Mouse (Mus musculus) hindbrain, postnatal 0 days (tissue): ENCODE measurements around the gene Rtn4ip1. TPM values are rescaled to one million over a fixed set of nuclear protein-coding genes. Genes with fewer than 3 reads are reported as not detected.
"Not testable (repeated sequence)": the region's sequence is repeated elsewhere in the genome, so short reads cannot be mapped to it uniquely, and the experiment has no call there.

ENCODE experiments used
- ATAC-seq: fragments of 200-750 bp; cut with Nextera tagmentation; 2 replicates; pipeline ENCODE4 v1.8.0; 2017; ENCODE audit warnings: mild to moderate bottlenecking, moderate TSS enrichment, moderate library complexity
- DNase-seq: peaks from one replicate; pipeline ENCODE4 v3.0.0-alpha.2; 2015; ENCODE audit warnings: low spot score
- H3K27ac ChIP-seq: fragments of 300-500 bp; sonication (generic); 2 replicates; pipeline ENCODE4 v1.5.1; 2014; ENCODE audit warnings: mild to moderate bottlenecking
- H3K27me3 ChIP-seq: fragments of 300-500 bp; sonication (generic); 2 replicates; pipeline ENCODE4 v1.6.1; 2014; ENCODE audit warnings: low read length, mixed read lengths; ENCODE audit not compliant: insufficient read depth
- H3K36me3 ChIP-seq: fragments of 300-500 bp; sonication (generic); 2 replicates; pipeline ENCODE4 v1.6.1; 2014; ENCODE audit warnings: low read length, mixed read lengths; ENCODE audit not compliant: insufficient read depth
- H3K4me1 ChIP-seq: fragments of 300-500 bp; sonication (generic); 2 replicates; pipeline ENCODE4 v1.6.1; 2014; ENCODE audit warnings: antibody characterized with exemption, low read length, mixed read lengths; ENCODE audit not compliant: insufficient read depth
- H3K4me2 ChIP-seq: fragments of 300-500 bp; sonication (generic); 2 replicates; pipeline ENCODE4 v1.6.1; 2014; ENCODE audit warnings: low read depth, mild to moderate bottlenecking, low read length, moderate library complexity, mixed read lengths
- H3K4me3 ChIP-seq: fragments of 300-500 bp; sonication (generic); 2 replicates; pipeline ENCODE4 v1.5.1; 2014; ENCODE audit warnings: low read length
- H3K9ac ChIP-seq: fragments of 300-500 bp; sonication (generic); replicated peaks from 2 replicates; pipeline ENCODE4 v1.6.1; 2014; ENCODE audit warnings: mild to moderate bottlenecking, low read length, moderate library complexity, mixed read lengths
- H3K9me3 ChIP-seq: fragments of 300-500 bp; sonication (generic); 2 replicates; pipeline ENCODE4 v1.6.1; 2016; ENCODE audit warnings: low read length, mixed read lengths
- CTCF ChIP-seq: IDR thresholded peaks from 2 replicates; pipeline ENCODE4 v1.5.1; 2016; ENCODE audit warnings: antibody characterized with exemption, control low read depth, low read depth
- WGBS: fragments of 180-500 bp; shearing (Covaris S2); extraction: QIAGEN DNeasy Blood & Tissue Kit; methylation state at CpG from one replicate; pipeline ENCODE4 v1.1.7; 2014; 5-methylcytosine and 5-hydroxymethylcytosine counted together
- polyA plus RNA-seq: library from polyadenylated mRNA; unstranded; fragments of >200 nt; fragmentation: Nextera tagmentation; extraction: Ambion mirVana; gene quantifications from 2 replicates; pipeline ENCODE4 v1.2.1, GENCODE M21; 2015
- total RNA-seq: library from RNA; depleted of rRNA; stranded (reverse); fragments of >200 nt; gene quantifications from 2 replicates; pipeline ENCODE4 v1.2.3, GENCODE M21; 2014

Gene Rtn4ip1
- total and polyA plus RNA-seq, 2 experiments from 2014 or later, result 4.4 to 11.7 TPM

DNA sequence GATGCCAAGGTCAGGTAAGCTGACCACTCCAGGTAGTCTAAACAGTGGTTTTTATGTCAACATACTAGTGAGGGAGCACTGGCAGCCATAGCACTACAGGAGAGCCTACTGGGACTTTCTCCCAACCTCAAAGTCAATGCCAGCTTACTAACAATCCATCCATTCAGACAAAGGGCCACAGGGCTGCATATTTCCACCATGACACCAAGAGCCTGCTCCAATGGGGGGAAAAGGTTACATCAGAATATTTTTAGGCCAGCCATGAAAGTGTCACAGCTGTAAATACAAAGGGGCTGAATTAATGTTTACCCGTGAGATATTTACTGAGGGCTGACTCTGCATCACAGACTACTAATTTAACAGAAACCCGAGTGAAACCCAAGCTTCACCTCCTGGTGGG lies 71.6 kb downstream of the Rtn4ip1 start:
- Histone ChIP-seq H3K9me3 (no peaks in the 10 kb centered on the region), H3K4me1 (no peaks in the 10 kb centered on the region), H3K4me2 (no peak overlapping the region), H3K27me3 (no peaks in the 10 kb centered on the region), H3K36me3 (no peaks in the 10 kb centered on the region), H3K4me3 (no peak overlapping the region), H3K9ac (no peak overlapping the region), H3K27ac (no peak overlapping the region)
- no peak for TF ChIP-seq CTCF
- DNase-seq (no peak), ATAC-seq (no peak)
- 29% methylated on average over 2 of the region's 2 CpGs for WGBS

GRCm38 (mm10) chr10:43977353-43977752 lies 75.7 kb downstream of the Rtn4ip1 start:
- Histone ChIP-seq H3K27me3 (no peaks in the 10 kb centered on the region), H3K36me3 (no peaks in the 10 kb centered on the region), H3K9me3 (no peaks in the 10 kb centered on the region), H3K4me2 (no peak overlapping the region), H3K4me3 (no peak overlapping the region), H3K9ac (no peak overlapping the region), H3K4me1 (no peaks in the 10 kb centered on the region), H3K27ac (no peak overlapping the region)
- ATAC-seq, result no peak
- no peak for TF ChIP-seq CTCF
- no peak for DNase-seq
- WGBS, result 79% methylated on average over 3 of the region's 3 CpGs

DNA sequence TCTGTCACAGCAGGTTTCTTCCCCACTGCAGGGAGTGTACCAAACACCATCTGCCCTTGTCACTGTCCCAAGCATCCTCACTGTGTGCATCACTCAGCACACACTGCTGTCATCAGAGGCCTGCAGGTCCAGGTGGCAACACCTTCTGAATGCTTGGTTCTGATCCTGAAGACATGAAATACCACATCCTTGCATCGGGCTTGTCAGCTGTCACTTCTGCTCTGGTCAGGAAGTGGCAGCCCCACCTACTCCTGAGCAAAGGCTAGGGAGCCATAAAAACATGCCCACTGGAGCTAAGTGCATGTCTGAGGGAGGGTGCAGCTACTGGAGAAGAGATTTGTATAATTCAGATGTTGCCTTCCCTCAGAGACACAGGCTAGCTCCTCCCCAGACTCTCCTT lies 78.5 kb downstream of the Rtn4ip1 start:
- Histone ChIP-seq H3K4me1 (no peaks in the 10 kb centered on the region), H3K4me3 (no peak overlapping the region), H3K27ac (no peak overlapping the region), H3K36me3 (no peaks in the 10 kb centered on the region), H3K9ac (no peak overlapping the region), H3K27me3 (no peaks in the 10 kb centered on the region), H3K9me3 (no peaks in the 10 kb centered on the region), H3K4me2 (no peak overlapping the region)
- ATAC-seq (no peak), DNase-seq (no peak)
- WGBS, result 85% methylated on average over 1 of the region's 1 CpGs
- no peak for TF ChIP-seq CTCF

GRCm38 (mm10) chr10:43980742-43981141 lies 79.1 kb downstream of the Rtn4ip1 start:
- not testable (repeated sequence) for H3K4me3 ChIP-seq, H3K4me2 ChIP-seq, DNase-seq, H3K9ac ChIP-seq, H3K36me3 ChIP-seq, H3K4me1 ChIP-seq, H3K9me3 ChIP-seq, H3K27me3 ChIP-seq, ATAC-seq, H3K27ac ChIP-seq
- 88% methylated on average over 3 of the region's 3 CpGs for WGBS

DNA sequence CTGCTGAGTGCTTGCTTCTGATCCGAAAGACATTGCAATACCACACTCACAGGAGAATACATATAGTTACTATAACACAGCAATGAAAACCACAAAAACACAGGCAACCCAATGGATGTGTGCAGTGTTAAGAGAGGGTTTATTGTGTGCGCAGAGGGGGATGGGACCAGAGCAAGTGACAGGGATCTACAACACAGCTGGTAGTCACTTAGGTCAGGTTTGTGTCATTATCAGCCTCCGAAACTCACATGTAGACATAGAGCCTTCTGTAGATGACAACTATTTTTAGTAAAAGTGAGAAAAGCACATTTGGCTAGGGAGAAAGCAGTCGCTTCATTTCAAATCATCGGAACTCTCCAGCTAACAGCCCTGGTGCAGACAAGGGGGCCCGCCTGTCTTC lies 80.9 kb downstream of the Rtn4ip1 start:
- WGBS, result 90% methylated on average over 6 of the region's 6 CpGs
- Histone ChIP-seq H3K9me3 (no peaks in the 10 kb centered on the region), H3K4me1 (no peaks in the 10 kb centered on the region), H3K27ac (no peak overlapping the region), H3K9ac (no peak overlapping the region), H3K27me3 (no peaks in the 10 kb centered on the region), H3K4me2 (no peak overlapping the region), H3K36me3 (no peaks in the 10 kb centered on the region), H3K4me3 (no peak overlapping the region)
- no peak for TF ChIP-seq CTCF
- ATAC-seq (no peak), DNase-seq (no peak)

DNA sequence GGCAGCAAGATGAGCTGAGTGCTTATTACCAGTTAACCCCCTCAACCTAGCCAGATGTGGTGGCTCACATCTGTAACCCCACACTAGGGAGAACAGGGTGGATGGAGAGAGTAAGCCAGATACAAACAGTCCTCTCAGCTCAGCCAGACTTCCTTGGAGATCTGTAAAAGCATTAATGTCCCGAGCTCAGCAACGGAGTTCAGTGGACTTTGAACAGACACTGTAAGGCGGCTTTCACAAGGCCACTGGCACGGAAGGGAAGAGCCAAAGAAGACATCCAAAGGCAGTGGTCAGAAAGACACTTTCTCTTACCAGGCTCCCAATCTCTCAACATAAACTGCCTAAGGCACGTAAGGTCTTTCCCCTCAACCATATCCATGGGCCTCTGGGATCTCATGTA lies 81.6 kb downstream of the Rtn4ip1 start:
- 87% methylated on average over 5 of the region's 5 CpGs for WGBS
- Histone ChIP-seq H3K4me3 (no peak overlapping the region), H3K27ac (no peak overlapping the region), H3K4me1 (no peaks in the 10 kb centered on the region), H3K36me3 (no peaks in the 10 kb centered on the region), H3K9me3 (no peaks in the 10 kb centered on the region), H3K9ac (no peak overlapping the region), H3K27me3 (no peaks in the 10 kb centered on the region), H3K4me2 (no peak overlapping the region)
- no peak for TF ChIP-seq CTCF
- ATAC-seq (no peak), DNase-seq (no peak)

- TF ChIP-seq CTCF, result no peak
- Histone ChIP-seq H3K4me3 (no peak overlapping the region), H3K36me3 (no peaks in the 10 kb centered on the region), H3K27me3 (no peaks in the 10 kb centered on the region), H3K27ac (no peak overlapping the region), H3K4me1 (no peaks in the 10 kb centered on the region), H3K4me2 (no peak overlapping the region), H3K9me3 (no peaks in the 10 kb centered on the region), H3K9ac (no peak overlapping the region)
- WGBS, result 93% methylated on average over 2 of the region's 2 CpGs
- DNase-seq (no peak), ATAC-seq (no peak)
Measured at GRCm38 (mm10) chr10:43983866-43984265, 82.3 kb downstream of the Rtn4ip1 start.
